Mouse (Mus musculus): ENCODE measurements around the gene Med12l. TPM values are rescaled to one million over a fixed set of nuclear protein-coding genes. Genes with fewer than 3 reads are reported as not detected.
A peak's percentile ranks its signal among the peaks of the same experiment; 100 is the strongest.

The Med12l gene
- polyA plus RNA-seq, 1 experiment from 2014 or later = 3.5 TPM

- no peak overlapping the region for H3K4me2 ChIP-seq
- no peak for ATAC-seq
Observed at GRCm38 (mm10) chr3:58993619-58994018, 12.0 kb upstream of the Med12l start.

GRCm38 (mm10) chr3:59003756-59004155 is 1.9 kb upstream of the Med12l start:
- no peaks in the 10 kb centered on the region for H3K9me3 ChIP-seq (replicated peaks)
- no peak overlapping the region for H3K4me2 ChIP-seq
- H3K4me1 ChIP-seq = peaks cover 14% of the 10 kb centered on the region
- H3K27me3 ChIP-seq = peaks cover 8% of the 10 kb centered on the region; the same call in 1 of the 2 replicates
- no peak for ATAC-seq
- 82% methylated on average over 5 of the region's 5 CpGs for WGBS
- H3K9ac ChIP-seq = no peak overlapping the region
- no peak overlapping the region for H3K4me3 ChIP-seq
- H3K36me3 ChIP-seq (ENCODE audit: poor library complexity, severe bottlenecking) = no peaks in the 10 kb centered on the region
- H3K27ac ChIP-seq = no peak overlapping the region

More at GRCm38 (mm10) chr3:58993619-58994018, 12.0 kb upstream of the Med12l start:
- H3K4me3 ChIP-seq = no peak overlapping the region
- H3K9me3 ChIP-seq (replicated peaks) = no peaks in the 10 kb centered on the region
- no peak overlapping the region for H3K9ac ChIP-seq
- 88% methylated on average over 3 of the region's 3 CpGs for WGBS
- H3K36me3 ChIP-seq (ENCODE audit: poor library complexity, severe bottlenecking) = no peaks in the 10 kb centered on the region
- H3K4me1 ChIP-seq = no peaks in the 10 kb centered on the region
- no peaks in the 10 kb centered on the region for H3K27me3 ChIP-seq
- no peak overlapping the region for H3K27ac ChIP-seq

GRCm38 (mm10) chr3:59005996-59006730 is 538 bp downstream of the Med12l start:
- peaks cover 14% of the 10 kb centered on the region for H3K4me1 ChIP-seq
- ATAC-seq = peak; percentile 71
- H3K4me2 ChIP-seq = peak overlapping the region; percentile 90
- H3K9me3 ChIP-seq (replicated peaks) = no peaks in the 10 kb centered on the region
- H3K4me3 ChIP-seq = peak overlapping the region; percentile 81
- H3K27me3 ChIP-seq = peaks cover 8% of the 10 kb centered on the region; the same call in 1 of the 2 replicates
- H3K36me3 ChIP-seq (ENCODE audit: poor library complexity, severe bottlenecking) = no peaks in the 10 kb centered on the region
- peak overlapping the region; percentile 95 for H3K27ac ChIP-seq
- under 1% methylated on average over 47 of the region's 83 CpGs for WGBS
- peak overlapping the region; percentile 83 for H3K9ac ChIP-seq

- WGBS = under 1% methylated on average over 52 of the region's 77 CpGs
- peak overlapping the region; percentile 81 for H3K4me3 ChIP-seq
- H3K9me3 ChIP-seq (replicated peaks) = no peaks in the 10 kb centered on the region
- peak; percentile 89 for ATAC-seq
- H3K27me3 ChIP-seq = peaks cover 8% of the 10 kb centered on the region; the same call in 1 of the 2 replicates
- peak overlapping the region; percentile 95 for H3K27ac ChIP-seq
- H3K36me3 ChIP-seq (ENCODE audit: poor library complexity, severe bottlenecking) = no peaks in the 10 kb centered on the region
- peak overlapping the region; percentile 83 for H3K9ac ChIP-seq
- H3K4me1 ChIP-seq = peaks cover 14% of the 10 kb centered on the region
- peak overlapping the region; percentile 90 for H3K4me2 ChIP-seq
Observed at GRCm38 (mm10) chr3:59006731-59007441, 1.3 kb downstream of the Med12l start.

GRCm38 (mm10) chr3:59010276-59010675 is 4.7 kb downstream of the Med12l start:
- Histone ChIP-seq H3K27me3 (peaks cover 8% of the 10 kb centered on the region; the same call in 1 of the 2 replicates), H3K36me3 (ENCODE audit: poor library complexity, severe bottlenecking) (no peaks in the 10 kb centered on the region), H3K4me3 (no peak overlapping the region), H3K4me2 (no peak overlapping the region), H3K27ac (no peak overlapping the region), H3K9ac (no peak overlapping the region), H3K9me3 (replicated peaks) (no peaks in the 10 kb centered on the region), H3K4me1 (peaks cover 7% of the 10 kb centered on the region)
- WGBS = 97% methylated on average over 3 of the region's 3 CpGs
- no peak for ATAC-seq

DNA sequence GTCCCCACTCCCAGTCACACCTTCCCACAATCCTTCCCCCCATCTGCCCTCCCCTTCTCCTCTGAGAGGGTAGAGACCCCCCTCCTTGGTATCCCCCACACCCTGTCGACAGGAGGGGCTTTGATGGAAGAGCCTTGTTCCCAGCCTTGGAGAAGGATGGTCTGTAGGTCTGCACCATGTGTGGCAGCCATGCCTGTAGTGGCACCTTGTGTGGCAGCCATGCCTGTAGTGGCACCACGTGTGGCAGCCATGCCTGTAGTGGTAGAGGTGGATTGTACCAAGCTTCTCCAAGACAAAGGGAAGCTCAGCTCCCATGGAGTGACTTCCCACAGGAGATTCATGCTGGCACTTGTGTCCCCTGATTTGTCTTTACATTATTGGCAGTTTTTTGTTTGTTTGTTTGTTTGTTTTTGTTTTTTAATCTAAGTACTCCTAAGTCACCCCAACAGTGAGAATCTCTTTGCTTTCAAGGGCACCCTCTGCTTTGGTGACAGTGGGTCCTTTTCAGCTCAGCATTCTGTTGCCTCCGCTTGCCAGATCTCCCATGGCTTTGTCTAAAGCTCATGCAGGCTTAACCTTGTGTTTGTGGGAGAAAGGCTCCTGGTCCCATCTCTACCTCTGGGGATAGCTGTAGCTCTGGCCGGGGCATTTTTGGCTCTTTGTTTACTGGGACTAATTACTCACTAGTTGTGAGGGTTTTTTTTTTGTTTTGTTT is 10.2 kb downstream of the Med12l start:
- 67% methylated on average over 4 of the region's 4 CpGs for WGBS
- H3K27ac ChIP-seq = no peak overlapping the region
- H3K4me1 ChIP-seq = no peaks in the 10 kb centered on the region
- ATAC-seq = 0 out of 2 replicates have a peak, but pooled peaks have one; percentile 41
- no peak overlapping the region for H3K4me3 ChIP-seq
- H3K4me2 ChIP-seq = no peak overlapping the region
- no peaks in the 10 kb centered on the region for H3K27me3 ChIP-seq
- no peaks in the 10 kb centered on the region for H3K9me3 ChIP-seq (replicated peaks)
- no peaks in the 10 kb centered on the region for H3K36me3 ChIP-seq (ENCODE audit: poor library complexity, severe bottlenecking)
- no peak overlapping the region for H3K9ac ChIP-seq

GRCm38 (mm10) chr3:59016501-59016900 is 10.9 kb downstream of the Med12l start:
- peaks cover 5% of the 10 kb centered on the region for H3K4me1 ChIP-seq
- no peak for ATAC-seq
- 89% methylated on average over 9 of the region's 9 CpGs for WGBS
- H3K27me3 ChIP-seq = no peaks in the 10 kb centered on the region
- no peak overlapping the region for H3K4me2 ChIP-seq
- H3K9ac ChIP-seq = no peak overlapping the region
- H3K9me3 ChIP-seq (replicated peaks) = no peaks in the 10 kb centered on the region
- H3K36me3 ChIP-seq (ENCODE audit: poor library complexity, severe bottlenecking) = no peaks in the 10 kb centered on the region
- no peak overlapping the region for H3K4me3 ChIP-seq
- H3K27ac ChIP-seq = no peak overlapping the region

GRCm38 (mm10) chr3:59021236-59021635 is 15.6 kb downstream of the Med12l start:
- Histone ChIP-seq H3K4me3 (no peak overlapping the region), H3K27me3 (no peaks in the 10 kb centered on the region), H3K4me1 (peaks cover 13% of the 10 kb centered on the region), H3K9ac (peak overlapping the region; percentile 41; the same call in 1 of the 2 replicates), H3K9me3 (replicated peaks) (no peaks in the 10 kb centered on the region), H3K27ac (no peak overlapping the region), H3K4me2 (no peak overlapping the region), H3K36me3 (ENCODE audit: poor library complexity, severe bottlenecking) (no peaks in the 10 kb centered on the region)
- peak; percentile 44 for ATAC-seq
- WGBS = 52% methylated on average over 8 of the region's 8 CpGs

- ATAC-seq = no peak
- H3K4me3 ChIP-seq = no peak overlapping the region
- WGBS = 88% methylated on average over 2 of the region's 2 CpGs
- H3K9me3 ChIP-seq (replicated peaks) = no peaks in the 10 kb centered on the region
- H3K27ac ChIP-seq = no peak overlapping the region
- H3K4me1 ChIP-seq = peaks cover 13% of the 10 kb centered on the region
- H3K36me3 ChIP-seq (ENCODE audit: poor library complexity, severe bottlenecking) = no peaks in the 10 kb centered on the region
- H3K4me2 ChIP-seq = no peak overlapping the region
- H3K27me3 ChIP-seq = no peaks in the 10 kb centered on the region
- H3K9ac ChIP-seq = no peak overlapping the region
Observed at GRCm38 (mm10) chr3:59022251-59022650, 16.6 kb downstream of the Med12l start.

- no peaks in the 10 kb centered on the region for H3K36me3 ChIP-seq (ENCODE audit: poor library complexity, severe bottlenecking)
- WGBS = 90% methylated on average over 14 of the region's 14 CpGs
- no peak overlapping the region for H3K4me2 ChIP-seq
- H3K9me3 ChIP-seq (replicated peaks) = no peaks in the 10 kb centered on the region
- H3K4me1 ChIP-seq = peaks cover 13% of the 10 kb centered on the region
- H3K4me3 ChIP-seq = no peak overlapping the region
- no peak overlapping the region for H3K9ac ChIP-seq
- no peak for ATAC-seq
- no peak overlapping the region for H3K27ac ChIP-seq
- H3K27me3 ChIP-seq = no peaks in the 10 kb centered on the region
Observed at GRCm38 (mm10) chr3:59022971-59023370, 17.3 kb downstream of the Med12l start.

DNA sequence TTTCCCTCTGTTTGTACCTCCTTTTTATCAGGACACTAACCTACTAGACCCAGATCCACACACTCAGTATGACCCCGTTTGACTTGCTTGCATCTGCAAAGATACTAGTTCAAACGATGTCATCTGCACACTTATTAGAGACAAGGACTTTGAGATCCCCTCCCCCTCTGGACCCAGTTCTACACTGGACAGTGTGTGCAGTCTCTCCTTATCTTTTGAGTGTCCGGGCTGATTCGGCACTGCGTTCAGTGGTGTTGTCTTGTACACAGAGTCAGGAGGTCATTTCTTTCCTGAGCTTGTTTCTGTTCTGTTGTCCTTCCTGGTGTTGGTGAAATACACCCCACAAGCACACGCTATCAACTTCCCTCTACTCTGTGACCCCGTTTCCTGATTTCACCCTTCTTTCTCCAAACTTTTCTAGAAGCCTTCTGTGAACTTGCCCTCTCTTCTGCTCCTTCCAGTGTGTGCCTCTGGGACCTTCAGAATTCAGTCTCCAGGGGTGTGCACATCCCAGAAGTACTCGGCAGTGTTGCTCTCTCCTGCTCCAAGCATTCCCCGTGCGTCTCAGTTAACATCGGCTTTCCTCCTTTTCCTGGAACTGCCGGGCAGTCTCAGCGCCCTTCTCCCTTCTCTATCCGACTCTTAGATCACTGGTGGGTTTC is 19.0 kb downstream of the Med12l start:
- H3K9me3 ChIP-seq (replicated peaks) = no peaks in the 10 kb centered on the region
- H3K27ac ChIP-seq = no peak overlapping the region
- H3K4me3 ChIP-seq = no peak overlapping the region
- no peaks in the 10 kb centered on the region for H3K27me3 ChIP-seq
- H3K4me2 ChIP-seq = no peak overlapping the region
- ATAC-seq = no peak
- H3K4me1 ChIP-seq = peaks cover 13% of the 10 kb centered on the region
- no peaks in the 10 kb centered on the region for H3K36me3 ChIP-seq (ENCODE audit: poor library complexity, severe bottlenecking)
- WGBS = 83% methylated on average over 14 of the region's 14 CpGs
- no peak overlapping the region for H3K9ac ChIP-seq
